Mouse (Mus musculus) frontal cortex, postnatal 36 days (tissue): ENCODE measurements around the gene Washc3.
A peak's percentile ranks its signal among the peaks of the same experiment; 100 is the strongest.

ENCODE experiments used
- DNase-seq, 2 experiments: peaks; one replicate each; pipeline ENCODE4 v3.0.0; 2022; ENCODE audit warnings: low spot score in 2 of 2

Washc3 gene

DNA sequence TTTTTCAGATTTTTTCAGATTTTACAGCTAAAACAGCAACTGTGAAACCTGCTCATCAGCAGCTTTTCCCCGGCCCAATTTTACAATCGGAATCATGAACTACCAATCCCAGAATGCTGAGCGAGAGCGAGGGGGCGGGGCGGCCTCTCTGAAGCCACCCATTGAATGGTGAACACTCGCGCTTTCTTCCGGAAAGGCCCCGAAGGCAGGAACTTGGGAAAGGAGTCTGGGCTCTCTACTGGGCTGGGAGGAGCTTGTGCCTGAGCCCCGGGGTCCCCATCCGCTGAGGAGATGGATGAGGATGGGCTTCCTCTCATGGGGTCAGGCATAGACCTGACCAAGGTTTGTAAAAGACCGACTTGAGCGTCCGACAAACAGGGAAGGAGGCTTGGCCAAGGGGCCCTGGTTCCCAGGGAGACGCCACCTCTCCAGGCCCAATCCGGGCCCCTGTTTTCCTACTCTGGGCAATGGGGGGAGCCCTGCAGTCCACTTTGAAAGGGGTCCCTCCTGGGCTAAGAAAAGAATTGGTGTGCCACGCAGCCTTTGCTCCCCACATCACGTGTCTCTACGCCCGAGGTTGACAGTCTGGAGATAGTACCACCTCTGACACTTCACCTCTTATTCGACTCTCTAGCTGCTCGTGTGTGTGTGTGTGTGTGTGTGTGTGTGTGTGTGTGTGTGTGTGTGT lies at the start of gene Washc3:
TSS of gene Washc3 (plus strand) at position 143 of the 688 bp plus-strand sequence.
- peak; percentile 92 to 94 for DNase-seq

DNA sequence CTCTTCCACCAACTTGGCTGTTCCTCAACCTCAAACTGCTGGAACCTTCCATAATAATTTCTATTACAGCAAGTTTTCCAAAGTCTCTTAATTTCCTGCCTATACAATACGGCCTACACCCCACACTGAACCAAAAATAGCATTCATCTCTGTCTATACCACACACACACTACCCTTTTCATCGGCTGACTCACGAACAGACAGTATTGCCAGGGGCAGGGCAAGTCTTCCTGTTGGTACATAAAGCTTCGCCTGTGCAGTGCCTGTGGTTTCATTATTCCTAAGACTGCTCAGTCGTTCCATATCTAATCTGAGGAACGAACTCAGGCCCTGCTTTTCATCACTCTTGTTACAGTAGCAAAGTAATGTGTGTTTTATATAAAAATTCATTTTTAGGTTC lies 49.2 kb upstream of the Washc3 start:
- peak in 1 of 2 experiments; percentile 5 for DNase-seq

DNA sequence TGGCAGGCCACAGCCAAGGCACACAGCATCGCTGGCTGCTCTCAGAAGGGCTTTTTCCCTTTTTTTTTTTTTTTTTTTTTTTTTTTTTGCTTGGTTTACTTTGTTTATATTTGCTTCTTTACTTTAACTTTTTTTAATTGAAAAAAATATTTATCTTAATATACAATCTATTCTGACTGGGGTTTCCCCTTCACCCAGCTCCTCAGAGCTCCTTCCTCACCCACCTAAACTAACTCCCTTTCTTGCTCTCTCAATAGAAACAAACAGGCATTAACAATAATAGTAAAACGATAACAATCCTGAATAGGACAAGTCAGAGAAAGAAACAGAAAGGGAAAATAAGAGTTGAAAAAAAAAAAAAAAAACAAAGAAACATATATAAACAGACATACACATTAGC lies 38.8 kb upstream of the Washc3 start:
- DNase-seq, result no peak

DNA sequence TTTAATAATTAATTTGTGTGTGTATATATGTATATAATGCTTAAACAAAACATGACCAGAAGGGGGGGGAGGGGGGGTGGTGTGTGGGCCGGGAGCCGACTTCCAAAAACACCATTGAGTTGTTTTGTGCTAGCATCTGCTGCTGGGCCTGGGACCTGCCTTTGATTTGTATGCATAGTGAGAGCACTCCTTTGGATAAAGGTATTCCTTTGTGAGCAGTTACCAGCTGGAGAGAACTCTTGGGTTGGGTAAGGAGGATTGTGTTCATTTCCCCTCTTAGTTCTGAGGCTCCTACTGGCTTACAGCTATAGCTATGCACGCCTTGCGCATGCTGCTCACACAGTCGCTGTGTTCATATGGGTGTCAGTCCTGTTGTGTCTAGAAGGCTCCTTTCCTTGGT lies 38.2 kb upstream of the Washc3 start:
- no peak for DNase-seq

DNA sequence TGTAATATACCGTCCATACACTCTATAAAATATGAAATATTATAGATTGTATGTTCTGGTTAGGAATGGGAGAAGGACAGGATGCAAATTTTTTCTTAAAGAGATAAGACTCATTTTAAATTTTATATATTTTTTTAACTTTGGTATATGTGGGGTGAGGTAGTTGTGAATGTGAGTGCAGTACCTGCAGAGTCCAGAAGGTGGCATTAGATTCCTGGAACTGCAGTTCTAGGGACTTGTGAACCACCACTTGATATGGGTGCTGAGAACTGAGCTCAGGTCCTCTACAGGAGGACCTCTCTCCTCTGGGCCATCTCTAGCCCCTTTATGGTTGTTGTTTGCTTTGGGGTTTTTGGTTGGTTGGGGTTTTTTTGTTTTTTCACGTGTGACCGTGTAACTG lies 34.7 kb upstream of the Washc3 start:
- no peak for DNase-seq

DNA sequence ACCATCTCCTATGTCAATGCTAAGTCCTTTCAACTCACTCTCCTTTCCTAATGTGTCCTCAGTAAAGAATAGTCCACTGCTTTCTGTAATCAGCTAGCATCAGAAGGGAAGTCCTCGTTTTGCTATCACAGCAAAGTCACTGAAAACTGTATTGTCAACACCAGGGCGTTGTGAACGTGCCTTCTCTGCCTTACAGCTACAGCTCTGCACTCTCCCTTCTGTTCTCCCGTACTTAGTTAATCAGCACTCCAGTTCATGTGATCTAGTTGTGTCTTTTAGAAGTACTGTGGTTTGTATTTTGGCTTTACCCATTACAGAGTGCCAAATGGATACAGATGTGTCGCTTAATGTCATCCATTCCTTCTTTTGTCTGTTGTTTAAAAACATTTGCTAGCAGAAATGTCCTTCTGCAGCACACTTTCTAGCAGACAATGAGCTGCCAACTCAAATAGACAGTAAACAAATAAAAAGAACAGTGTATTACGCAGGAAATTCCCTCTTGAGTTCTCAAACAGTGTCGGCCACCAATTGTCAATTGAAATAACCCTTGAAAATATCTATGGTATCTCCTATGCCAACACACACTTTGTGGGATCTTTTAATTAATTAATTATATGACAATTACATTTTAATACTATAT lies 33.3 kb upstream of the Washc3 start:
- no peak for DNase-seq

DNA sequence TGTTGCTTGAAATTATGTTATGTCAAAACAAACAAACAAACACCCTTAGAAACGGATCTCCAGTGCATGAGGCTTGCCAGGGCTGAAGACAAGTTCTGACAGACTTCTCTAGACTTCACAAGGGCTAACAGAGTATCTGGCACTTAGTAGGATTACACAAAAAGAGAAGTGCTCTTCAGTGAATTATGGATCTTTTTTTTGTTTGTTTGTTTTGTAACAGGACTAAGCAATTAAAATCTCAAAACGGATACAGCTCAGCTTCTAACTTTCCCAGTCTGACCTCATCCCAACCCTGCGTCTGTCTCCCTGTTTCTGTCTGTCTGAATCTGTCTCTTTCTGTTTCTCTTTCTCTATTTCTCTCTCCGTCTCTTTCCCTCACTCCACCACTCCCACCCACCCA lies 352 bp upstream of the Washc3 start:
- DNase-seq, result no peak

DNA sequence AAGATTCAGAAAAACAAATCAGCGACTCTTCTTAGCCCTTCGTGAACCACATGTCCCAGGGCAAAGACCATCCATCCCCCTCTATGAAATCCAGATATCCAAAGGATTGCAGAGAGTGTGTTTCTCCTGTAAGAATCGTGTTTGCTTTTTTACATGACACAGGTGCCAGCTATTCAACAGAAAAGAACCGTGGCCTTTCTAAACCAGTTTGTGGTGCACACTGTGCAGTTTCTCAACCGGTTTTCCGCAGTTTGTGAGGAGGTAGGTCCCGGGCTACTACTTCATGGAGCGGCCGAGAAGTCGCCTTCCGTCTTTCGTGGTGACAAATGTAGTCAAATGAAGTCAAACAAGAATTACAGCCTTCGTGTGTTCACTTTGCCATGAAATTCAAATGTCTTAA lies 757 bp downstream of the Washc3 start:
- peak in 1 of 2 experiments; percentile 2 for DNase-seq

DNA sequence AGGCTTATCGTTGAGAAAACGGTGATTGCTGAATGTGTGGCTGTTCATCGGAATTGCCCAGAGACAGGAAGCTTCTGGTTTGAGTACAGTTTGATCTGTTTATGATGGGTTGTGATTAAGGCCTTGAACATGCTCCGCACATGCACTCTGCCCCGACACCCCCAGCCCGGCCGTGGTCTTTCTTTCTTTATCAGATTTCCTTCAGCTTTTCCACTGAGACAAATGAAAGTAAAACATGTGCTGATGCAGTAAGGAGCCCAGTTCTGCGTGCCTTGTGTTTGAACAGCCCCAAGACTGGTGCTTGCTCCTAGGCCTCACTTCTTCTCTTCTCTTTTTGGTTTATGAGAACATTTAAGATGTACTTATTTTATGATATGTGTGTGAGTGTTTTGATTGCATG lies 1.7 kb downstream of the Washc3 start:
- no peak for DNase-seq

DNA sequence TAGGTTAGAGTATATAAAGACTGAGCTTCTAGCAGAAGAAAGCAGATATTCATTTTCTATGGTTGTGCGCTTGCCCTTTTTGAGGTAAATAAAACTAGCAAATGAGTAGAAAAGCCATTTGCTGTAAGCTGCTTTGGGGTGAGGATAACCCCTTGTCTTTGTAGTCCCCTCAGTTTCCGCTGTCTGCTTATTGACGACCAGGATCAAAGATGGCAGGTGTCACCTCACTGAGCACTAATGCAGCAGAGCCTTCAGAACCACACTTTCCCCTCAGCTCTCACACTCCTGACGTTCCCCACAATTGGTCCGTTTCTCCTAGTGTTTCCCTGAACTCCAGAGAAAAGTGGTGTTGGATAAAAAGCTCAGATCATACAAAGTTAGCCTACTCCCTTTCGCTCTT lies 2.3 kb downstream of the Washc3 start:
- DNase-seq, result no peak

DNA sequence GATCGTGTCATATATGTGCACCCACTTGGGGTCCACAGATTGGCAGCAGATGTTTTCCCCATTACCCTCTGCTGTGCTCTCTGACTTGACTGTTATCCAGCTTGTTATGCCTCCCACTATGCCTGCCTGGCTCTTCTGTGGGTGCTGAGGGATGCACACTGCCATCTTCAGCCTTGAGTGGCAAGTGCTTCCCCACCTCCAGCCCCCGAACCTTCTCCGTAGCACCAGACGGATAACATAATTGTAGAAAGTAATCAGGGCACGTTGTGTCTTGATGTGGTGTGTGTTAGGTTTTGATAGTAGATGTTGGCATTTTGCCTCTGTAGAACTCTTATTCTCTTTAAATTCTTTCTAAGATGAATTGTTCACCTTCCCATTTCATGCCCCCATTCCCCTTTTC lies 11.8 kb downstream of the Washc3 start:
- DNase-seq, result no peak

DNA sequence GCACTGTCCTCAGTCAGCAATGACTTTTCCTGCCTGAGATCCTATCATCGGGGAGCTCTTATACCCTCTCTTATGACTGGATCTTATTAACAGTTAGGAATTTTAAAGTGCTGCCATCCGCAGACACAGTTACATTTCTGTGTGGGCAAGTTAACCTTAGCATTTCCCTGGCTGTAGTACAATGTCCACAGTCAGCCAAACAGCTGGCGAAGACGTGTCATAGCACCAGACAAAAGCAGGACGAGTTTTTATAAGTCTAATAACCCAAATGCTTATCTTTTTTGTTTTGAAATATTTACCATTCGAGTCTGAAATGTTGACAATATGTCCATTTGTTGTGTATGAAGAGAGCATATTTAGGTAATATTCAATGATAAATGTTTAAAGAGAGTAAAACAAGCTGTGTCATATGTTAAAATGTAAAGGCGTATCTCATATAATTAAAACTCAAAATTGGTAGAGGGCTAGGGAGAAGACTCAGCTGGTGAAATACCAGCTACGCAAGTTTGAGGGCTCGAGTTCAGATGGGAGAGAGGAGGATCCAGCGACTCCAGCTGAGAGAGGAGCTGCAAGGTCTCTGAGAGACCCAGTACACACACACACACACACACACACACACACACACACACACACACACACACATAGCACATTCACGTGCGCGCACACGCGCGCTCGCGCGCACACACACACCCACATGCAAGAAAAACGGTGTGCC lies 14.1 kb downstream of the Washc3 start:
- no peak for DNase-seq

DNA sequence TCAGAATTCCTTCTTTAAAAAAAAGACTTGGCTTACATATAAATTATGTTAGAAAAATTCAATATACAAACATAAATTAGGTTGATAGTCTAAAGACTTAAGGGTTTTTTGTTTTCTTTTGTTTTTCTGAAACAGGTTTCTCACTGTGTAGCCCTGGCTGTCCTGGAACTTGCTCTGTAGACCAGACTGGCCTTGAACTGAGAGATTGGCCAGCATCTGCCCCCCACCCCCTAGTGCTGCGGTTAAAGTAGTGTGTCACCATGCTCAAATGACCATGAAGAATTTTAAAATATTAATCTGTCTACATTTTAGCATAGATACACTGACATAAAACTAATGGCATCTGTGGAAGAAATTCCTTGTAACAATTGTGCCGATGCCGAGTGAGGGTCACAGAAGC lies 17.3 kb downstream of the Washc3 start:
- DNase-seq, result no peak

DNA sequence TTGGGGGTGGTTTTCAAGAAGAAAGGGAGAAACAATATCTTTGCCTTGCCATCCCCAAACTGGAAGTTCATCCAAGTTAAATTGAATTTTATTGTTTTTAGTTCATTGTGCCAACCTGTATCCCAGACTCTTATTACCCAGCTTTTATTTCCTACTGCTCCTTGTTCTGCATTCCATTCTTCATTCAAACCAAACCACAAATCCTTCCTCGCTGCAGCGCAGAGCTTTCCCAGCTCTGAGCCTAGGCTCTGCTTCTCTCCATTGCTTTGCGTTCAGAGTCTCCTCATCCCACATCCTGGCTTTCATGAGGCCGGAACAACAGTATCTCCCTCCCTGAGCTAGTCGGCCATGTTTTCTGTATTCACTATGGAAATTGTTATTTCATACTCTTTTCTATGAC lies 20.8 kb downstream of the Washc3 start:
- no peak for DNase-seq

DNA sequence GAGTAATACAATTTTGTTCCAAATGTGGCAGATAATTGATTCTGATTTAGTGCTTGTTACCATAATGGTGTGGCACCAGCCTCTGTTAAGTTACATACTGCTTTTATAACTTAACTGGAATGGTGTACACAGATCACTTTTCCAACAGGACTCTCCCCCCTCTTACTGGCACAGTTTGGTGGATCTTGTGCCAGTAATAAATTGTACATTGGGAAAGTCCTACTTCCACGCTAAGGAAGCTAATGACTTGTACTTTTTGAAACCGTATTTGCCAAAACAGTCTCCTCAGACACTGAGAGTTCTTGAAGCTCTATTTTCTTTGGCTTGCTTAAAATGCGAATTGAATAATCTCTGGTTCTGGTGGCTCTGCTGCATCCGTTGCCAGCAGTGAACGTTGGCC lies 24.5 kb downstream of the Washc3 start:
- DNase-seq, result no peak

DNA sequence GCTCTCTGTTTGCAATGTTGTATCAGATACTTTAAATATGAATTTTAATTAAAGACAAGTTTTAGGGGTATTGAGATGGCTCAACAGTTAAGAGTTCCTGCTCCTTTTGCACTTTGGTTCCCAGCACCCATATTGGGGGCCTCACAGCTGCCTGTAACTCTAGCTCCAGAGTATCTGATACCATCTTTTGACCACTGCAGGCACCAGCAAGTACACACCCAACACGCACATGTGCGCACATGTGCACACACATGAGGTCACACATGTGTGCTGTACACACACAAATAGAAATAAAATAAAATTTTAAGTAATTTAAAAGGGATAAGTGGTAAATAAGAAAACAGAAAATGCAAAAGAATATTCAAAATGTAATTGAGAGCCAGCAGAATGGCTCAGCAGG lies 27.1 kb downstream of the Washc3 start:
- DNase-seq, result no peak

DNA sequence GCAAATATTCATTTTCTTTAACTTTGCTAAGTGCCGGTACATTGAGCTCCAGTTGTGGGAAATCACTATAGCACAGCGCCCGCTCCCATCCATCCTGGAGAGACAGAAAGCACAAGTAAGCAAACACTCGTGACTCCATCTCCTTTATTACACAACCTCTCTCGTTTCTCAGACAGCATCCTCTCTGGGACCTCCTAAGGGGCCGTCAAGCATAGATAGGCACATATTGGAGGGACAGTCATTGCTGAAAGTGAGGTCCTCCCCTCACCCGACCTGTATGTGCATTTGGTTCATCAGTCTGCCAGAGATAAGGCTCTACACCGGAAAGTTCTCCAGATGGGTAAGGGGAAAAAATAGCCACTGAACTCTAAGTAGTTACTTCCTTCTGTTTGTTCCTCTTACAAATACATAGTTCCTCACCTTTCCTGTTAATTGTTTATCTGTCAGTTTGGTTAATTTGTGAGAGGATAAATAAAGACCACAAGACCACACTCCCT lies 27.7 kb downstream of the Washc3 start:
- DNase-seq, result no peak

DNA sequence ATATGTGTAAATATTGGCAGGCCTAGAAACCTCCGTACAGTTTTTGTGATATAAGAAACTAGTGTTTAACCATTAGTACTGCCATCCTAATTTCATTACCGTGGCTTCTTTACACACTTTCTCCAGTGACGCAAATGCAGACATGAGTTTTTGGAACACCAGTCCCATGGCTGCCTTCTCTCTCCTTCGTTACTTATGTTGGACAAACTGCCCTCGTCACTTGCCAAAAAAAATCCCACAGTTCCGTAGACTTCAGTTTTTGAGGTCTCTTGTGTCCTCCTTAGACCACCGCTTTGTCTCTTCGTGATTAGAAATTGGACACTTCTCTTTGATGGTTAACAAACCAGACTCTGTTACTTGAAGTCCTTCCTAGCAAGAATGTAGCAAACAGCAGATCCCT lies 30.8 kb downstream of the Washc3 start:
- no peak for DNase-seq

DNA sequence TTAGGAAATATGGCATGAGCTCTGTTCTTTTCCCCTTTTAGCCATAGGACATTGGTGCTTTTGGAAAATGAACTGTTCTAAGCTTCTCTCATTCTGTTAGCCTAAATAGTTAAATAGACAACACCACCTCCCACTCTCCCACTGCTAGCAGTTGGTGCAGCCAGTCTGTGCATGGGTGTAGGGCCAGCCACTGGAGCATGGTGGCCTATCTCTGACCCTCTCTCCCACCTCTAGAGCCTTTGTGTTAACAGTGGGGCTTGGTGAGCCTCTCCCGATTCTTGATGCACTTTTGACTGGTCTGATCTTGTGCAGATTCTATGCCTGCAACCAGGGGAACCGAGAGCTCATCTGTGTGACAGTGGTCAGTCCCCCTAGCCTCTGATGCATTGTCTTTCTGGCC lies 31.9 kb downstream of the Washc3 start:
- no peak for DNase-seq

DNA sequence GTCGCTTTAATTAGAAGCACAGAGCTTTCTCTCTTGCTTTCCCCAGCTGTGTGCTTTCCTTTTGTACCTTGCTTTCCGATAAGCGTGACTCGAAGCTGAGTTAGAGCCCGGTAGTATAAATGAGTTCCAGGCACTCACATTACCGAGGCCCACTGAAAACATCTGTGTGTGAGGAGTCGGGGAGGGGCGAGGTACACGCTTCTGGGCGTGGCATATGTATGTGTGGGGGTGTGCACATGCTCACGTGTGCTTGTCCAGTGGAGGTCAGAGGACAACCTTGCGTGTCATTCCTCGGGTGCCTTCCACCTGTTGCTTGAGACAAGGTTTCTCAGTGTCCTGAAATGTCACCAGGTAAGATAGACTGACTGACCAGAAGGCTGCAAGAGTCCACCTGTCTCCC lies 43.8 kb downstream of the Washc3 start:
- no peak for DNase-seq

DNA sequence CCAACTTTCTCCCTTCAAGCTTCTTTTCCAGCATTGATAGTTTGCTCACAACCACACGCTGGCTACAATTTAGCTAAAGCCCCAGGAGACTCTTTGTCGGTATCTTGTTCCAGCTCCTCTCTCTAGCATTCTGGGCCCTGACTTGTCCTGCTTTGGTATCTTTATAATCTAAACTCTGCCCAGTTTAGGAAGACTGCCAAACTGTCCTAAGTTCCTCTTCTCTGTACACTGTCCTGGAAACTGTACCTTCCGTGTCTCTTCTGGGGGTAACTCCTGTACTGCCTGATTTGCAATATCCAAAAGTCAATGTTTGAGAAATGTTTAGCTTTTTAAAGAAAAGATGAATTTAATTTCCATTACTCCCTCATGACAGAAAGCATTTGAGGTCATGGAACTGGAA lies 49.4 kb downstream of the Washc3 start:
- DNase-seq, result no peak

DNA sequence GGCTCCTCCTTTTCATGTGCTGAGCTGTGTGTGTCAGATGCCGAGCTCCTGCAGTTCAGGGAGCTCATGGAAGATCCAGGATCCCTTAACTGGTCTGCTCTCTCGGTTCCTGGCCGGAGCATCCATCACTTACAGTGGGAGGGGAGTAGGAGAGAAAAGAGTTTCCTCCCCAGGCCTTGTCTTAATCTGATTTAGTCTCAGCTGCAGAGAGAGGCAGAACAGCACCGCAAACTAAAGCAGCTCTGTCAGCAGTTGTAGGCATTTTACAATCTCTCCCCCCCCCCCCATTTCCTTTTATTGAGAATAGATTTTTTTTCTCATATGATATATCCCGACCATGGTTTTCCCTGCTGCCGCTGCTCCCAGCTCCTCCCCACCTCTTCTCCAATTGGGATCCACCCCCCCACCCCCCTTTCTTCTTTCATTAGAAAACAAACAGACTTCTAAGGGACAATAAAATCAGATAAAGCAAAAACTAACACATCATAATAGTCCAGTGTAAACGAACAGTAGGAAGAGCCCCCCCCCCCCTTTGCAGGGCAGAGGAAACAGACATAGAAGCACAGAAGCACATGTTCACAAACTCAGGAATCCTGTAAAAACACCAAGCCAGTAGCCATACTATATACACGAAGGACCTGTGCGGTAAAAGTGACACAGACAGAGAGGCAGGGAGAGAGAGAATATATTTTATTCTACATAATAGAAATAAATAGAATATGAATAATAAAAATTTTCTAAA lies 51.4 kb downstream of the Washc3 start:
- no peak for DNase-seq
